Mouse (Mus musculus): Measurements from ENCODE around the gene Adamts15. TPM values are rescaled to one million over a fixed set of nuclear protein-coding genes. Genes with fewer than 3 reads are reported as not detected.

Gene Adamts15
- polyA plus RNA-seq, 1 experiment from 2014 or later, result 39.2 TPM

GRCm38 (mm10) chr9:30851841-30852240, 70.4 kb downstream of the Adamts15 start:
- WGBS, result 91% methylated on average over 2 of the region's 2 CpGs
- H3K27ac ChIP-seq, result no peak overlapping the region
- no peak overlapping the region for H3K4me2 ChIP-seq (replicated peaks)
- H3K27me3 ChIP-seq, result no peaks in the 10 kb centered on the region
- no peaks in the 10 kb centered on the region for H3K36me3 ChIP-seq
- H3K4me1 ChIP-seq, result peaks cover 11% of the 10 kb centered on the region
- H3K9ac ChIP-seq, result no peak overlapping the region
- no peak overlapping the region for H3K4me3 ChIP-seq
- no peak for ATAC-seq (ENCODE audit: low FRiP score, low read depth)
- H3K9me3 ChIP-seq, result no peaks in the 10 kb centered on the region

GRCm38 (mm10) chr9:30849951-30850350, 72.3 kb downstream of the Adamts15 start:
- ATAC-seq (ENCODE audit: low FRiP score, low read depth), result no peak
- peaks cover 21% of the 10 kb centered on the region for H3K4me1 ChIP-seq
- H3K4me3 ChIP-seq, result no peak overlapping the region
- WGBS, result 86% methylated on average over 4 of the region's 4 CpGs
- no peaks in the 10 kb centered on the region for H3K9me3 ChIP-seq
- H3K4me2 ChIP-seq (replicated peaks), result no peak overlapping the region
- no peaks in the 10 kb centered on the region for H3K36me3 ChIP-seq
- no peak overlapping the region for H3K9ac ChIP-seq
- H3K27ac ChIP-seq, result no peak overlapping the region
- H3K27me3 ChIP-seq, result no peaks in the 10 kb centered on the region

- H3K4me1 ChIP-seq, result peaks cover 26% of the 10 kb centered on the region
- no peak for ATAC-seq (ENCODE audit: low FRiP score, low read depth)
- H3K4me3 ChIP-seq, result no peak overlapping the region
- 85% methylated on average over 8 of the region's 8 CpGs for WGBS
- H3K27me3 ChIP-seq, result no peaks in the 10 kb centered on the region
- H3K27ac ChIP-seq, result no peak overlapping the region
- H3K9ac ChIP-seq, result no peak overlapping the region
- no peak overlapping the region for H3K4me2 ChIP-seq (replicated peaks)
- H3K36me3 ChIP-seq, result no peaks in the 10 kb centered on the region
- no peaks in the 10 kb centered on the region for H3K9me3 ChIP-seq
Observed at GRCm38 (mm10) chr9:30849444-30849843, 72.8 kb downstream of the Adamts15 start.

Other genes starting within 250 kb of the Adamts15 start
- gene Adamts8, start 20.1 kb upstream of the Adamts15 start, polyA plus RNA-seq (2015; fragmentation: Nextera tagmentation; extraction: Ambion mirVana), result 3.6 and 4.4 TPM in 2 replicates
- 7.4 and 7.8 TPM in 2 replicates for gene Zbtb44, start 108.2 kb upstream of the Adamts15 start, polyA plus RNA-seq (2015; fragmentation: Nextera tagmentation; extraction: Ambion mirVana)
- 6.9 and 9.2 TPM in 2 replicates for gene St14, start 209.4 kb upstream of the Adamts15 start, polyA plus RNA-seq (2015; fragmentation: Nextera tagmentation; extraction: Ambion mirVana)